Mouse (Mus musculus) CH12F3 (cell line): ENCODE results near the gene Svs2.
"Not testable (repeated sequence)": the region's sequence is repeated elsewhere in the genome, so short reads cannot be mapped to it uniquely, and the experiment has no call there.

Experiments
- in situ Hi-C: fragments of 300-500 bp; cut with MboI; formaldehyde crosslinking; loops from 2 replicates; pipeline ENCODE4 v1.14.3; 2020; ENCODE audit warnings: low sequenced_read_pairs

Gene Svs2

GRCm38 (mm10) chr2:164238366-164238765, at the start of gene Svs2:
TSS of gene Svs2 (minus strand) at chr2:164238466.
- in situ Hi-C loops, result no loop called here

GRCm38 (mm10) chr2:164278359-164278758, 40.1 kb upstream of the Svs2 start, which contains the start of gene Svs4:
TSS of gene Svs4 (minus strand) at chr2:164278459.
- in situ Hi-C loops, result no loop called here

GRCm38 (mm10) chr2:164256540-164256939, 18.3 kb upstream of the Svs2 start, which contains the start of gene Svs3b:
TSS of gene Svs3b (minus strand) at chr2:164256640.
- in situ Hi-C loops, result not testable (repeated sequence)

GRCm38 (mm10) chr2:164232671-164233070, 5.6 kb downstream of the Svs2 start:
- in situ Hi-C loops, result no loop called here

- in situ Hi-C loops, result no loop called here
These were observed 9.8 kb downstream of the Svs2 start for GRCm38 (mm10) chr2:164228361-164229070.

GRCm38 (mm10) chr2:164221522-164221921, 16.7 kb downstream of the Svs2 start, which contains the start of gene Wfdc15b:
TSS of gene Wfdc15b (minus strand) at chr2:164221660.
- in situ Hi-C loops, result no loop called here

- in situ Hi-C loops, result no loop called here
These were observed 19.0 kb downstream of the Svs2 start for GRCm38 (mm10) chr2:164219295-164219694.

GRCm38 (mm10) chr2:164212711-164213110, 25.6 kb downstream of the Svs2 start:
- in situ Hi-C loops, result no loop called here

GRCm38 (mm10) chr2:164210892-164211291, 27.4 kb downstream of the Svs2 start:
- in situ Hi-C loops, result no loop called here

- in situ Hi-C loops, result no loop called here
These were observed 31.6 kb downstream of the Svs2 start for GRCm38 (mm10) chr2:164206676-164207075.

GRCm38 (mm10) chr2:164206011-164206410, 32.3 kb downstream of the Svs2 start:
- in situ Hi-C loops, result not testable (repeated sequence)

- in situ Hi-C loops, result no loop called here
These were observed 38.5 kb downstream of the Svs2 start, which contains the start of gene Wfdc15a for GRCm38 (mm10) chr2:164199626-164200327. TSS of gene Wfdc15a (minus strand) at chr2:164200130.

- in situ Hi-C loops, result no loop called here
These were observed 41.6 kb downstream of the Svs2 start for GRCm38 (mm10) chr2:164196700-164196990.

- in situ Hi-C loops, result no loop called here
These were observed 42.1 kb downstream of the Svs2 start for GRCm38 (mm10) chr2:164195971-164196699.

- in situ Hi-C loops, result no loop called here
These were observed 43.2 kb downstream of the Svs2 start for GRCm38 (mm10) chr2:164194959-164195630.

- in situ Hi-C loops, result no loop called here
These were observed 46.0 kb downstream of the Svs2 start for GRCm38 (mm10) chr2:164192279-164192678.

GRCm38 (mm10) chr2:164190576-164190975, 47.7 kb downstream of the Svs2 start, which contains the start of gene Wfdc12:
TSS of gene Wfdc12 (minus strand) at chr2:164190608.
- in situ Hi-C loops, result no loop called here

GRCm38 (mm10) chr2:164188722-164189121, 49.5 kb downstream of the Svs2 start:
- in situ Hi-C loops, result no loop called here
